Mouse (Mus musculus) layer of hippocampus, adult 18-20 months (tissue): ENCODE results near the gene Ces3a. TPM values are rescaled to one million over a fixed set of nuclear protein-coding genes. Genes with fewer than 3 reads are reported as not detected.
"Not testable (repeated sequence)": the region's sequence is repeated elsewhere in the genome, so short reads cannot be mapped to it uniquely, and the experiment has no call there.

ENCODE experiments used
- DNase-seq, 2 experiments: peaks; one replicate each; pipeline ENCODE4 v3.0.0; 2022; ENCODE audit warnings: low spot score in 2 of 2
- long read RNA-seq: library from polyadenylated mRNA; stranded (forward); transcript quantifications from one replicate; pipeline ENCODE4 v2.0.0, GENCODE M21; 2021
- total RNA-seq, 2 experiments: library from RNA; stranded (reverse); gene quantifications; 2 replicates each; pipeline ENCODE4 v1.2.3; 2021

The Ces3a gene
- not detected for total RNA-seq
- long read RNA-seq: 0 reads

- DNase-seq: no peak
These were observed at the start of gene Ces3a for GRCm38 (mm10) chr8:105048371-105048854. Ces3a (plus strand) TSS chr8:105048601.

GRCm38 (mm10) chr8:104999183-104999582 is 49.2 kb upstream of the Ces3a start:
- no peak for DNase-seq

GRCm38 (mm10) chr8:105000586-105000985 is 47.8 kb upstream of the Ces3a start, which contains the start of gene Ces2h:
Ces2h (plus strand) TSS chr8:105000853.
- DNase-seq: no peak

- DNase-seq: no peak
These were observed 38.4 kb upstream of the Ces3a start for GRCm38 (mm10) chr8:105010000-105010399.

GRCm38 (mm10) chr8:105011136-105011535 is 37.3 kb upstream of the Ces3a start:
- no peak for DNase-seq

GRCm38 (mm10) chr8:105014391-105014790 is 34.0 kb upstream of the Ces3a start:
- DNase-seq: no peak

GRCm38 (mm10) chr8:105021954-105022353 is 26.4 kb upstream of the Ces3a start:
- no peak for DNase-seq

- no peak for DNase-seq
These were observed 25.3 kb upstream of the Ces3a start for GRCm38 (mm10) chr8:105023087-105023486.

- no peak for DNase-seq
These were observed 23.4 kb upstream of the Ces3a start for GRCm38 (mm10) chr8:105025050-105025449.

- DNase-seq: no peak
These were observed 4.9 kb upstream of the Ces3a start for GRCm38 (mm10) chr8:105043510-105043909.

GRCm38 (mm10) chr8:105045824-105046401 is 2.5 kb upstream of the Ces3a start:
- DNase-seq: no peak

GRCm38 (mm10) chr8:105056211-105056610 is 7.8 kb downstream of the Ces3a start:
- DNase-seq: no peak

GRCm38 (mm10) chr8:105060056-105060455 is 11.7 kb downstream of the Ces3a start:
- DNase-seq: no peak

- DNase-seq: peak in 1 of 2 experiments; percentile 2
These were observed 18.4 kb downstream of the Ces3a start for GRCm38 (mm10) chr8:105066761-105067160.

GRCm38 (mm10) chr8:105067905-105068304 is 19.5 kb downstream of the Ces3a start:
- DNase-seq: not testable (repeated sequence)

GRCm38 (mm10) chr8:105068971-105069370 is 20.6 kb downstream of the Ces3a start:
- DNase-seq: no peak

- no peak for DNase-seq
These were observed 28.2 kb downstream of the Ces3a start for GRCm38 (mm10) chr8:105076601-105077000.

- DNase-seq: no peak
These were observed 28.7 kb downstream of the Ces3a start for GRCm38 (mm10) chr8:105077071-105077470.

- DNase-seq: no peak
These were observed 30.2 kb downstream of the Ces3a start for GRCm38 (mm10) chr8:105078591-105078990.

GRCm38 (mm10) chr8:105080814-105081336 is 32.5 kb downstream of the Ces3a start:
- no peak for DNase-seq

- no peak for DNase-seq
These were observed 35.1 kb downstream of the Ces3a start, which contains the start of gene Ces3b for GRCm38 (mm10) chr8:105083449-105084050. Ces3b (plus strand) TSS chr8:105083753.

- not testable (repeated sequence) for DNase-seq
These were observed 39.8 kb downstream of the Ces3a start for GRCm38 (mm10) chr8:105088166-105088565.
